ENCODE assay signal across 8 mouse cellular contexts in the genomic region with DNA sequence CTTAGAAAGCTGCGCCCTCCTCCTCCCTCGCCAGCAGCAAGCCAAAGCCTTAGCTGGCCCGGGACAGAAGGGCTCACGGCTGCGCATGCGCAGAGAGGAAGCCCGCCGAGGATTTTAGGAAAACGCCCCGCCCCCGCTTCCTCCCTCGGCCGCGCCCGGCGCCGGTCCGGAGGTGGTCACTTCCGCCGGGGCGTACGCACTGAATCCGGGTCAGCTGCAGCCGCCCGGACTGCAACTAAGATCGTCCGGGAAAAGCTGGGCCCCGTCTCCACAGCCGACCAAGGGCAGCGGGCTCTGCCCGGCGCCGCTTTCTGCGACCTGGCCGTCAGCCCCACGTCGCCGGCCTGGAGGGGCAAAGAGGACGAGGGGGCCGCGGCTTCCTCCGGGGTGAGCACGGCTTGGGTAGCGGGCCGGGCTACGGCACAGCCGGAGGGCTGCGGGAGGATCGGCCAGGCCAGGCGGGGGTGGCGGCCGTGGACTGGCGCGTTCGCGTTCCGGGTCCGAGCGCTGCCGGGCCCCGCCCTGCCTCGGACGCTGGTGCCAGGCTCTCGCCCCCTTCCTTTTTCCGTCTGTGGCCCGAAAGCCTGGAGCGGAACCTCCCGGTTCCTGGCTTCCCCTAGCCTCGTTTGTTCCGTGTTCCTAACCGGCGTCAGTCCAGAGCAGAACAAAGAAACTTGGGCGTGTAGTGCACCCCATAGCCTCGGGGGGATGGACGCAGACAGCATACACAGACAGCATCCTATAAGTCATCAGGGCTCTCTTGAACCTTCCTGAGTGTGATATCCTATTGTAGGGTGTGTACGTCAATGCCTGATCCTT. TPM values are rescaled to one million over a fixed set of nuclear protein-coding genes. Genes with fewer than 3 reads are reported as not detected.
DNase-seq lines count a peak whose midpoint lies in the region; ATAC-seq and TF ChIP-seq lines count a peak whose summit lies in the region.

Gene Bnip2 (plus strand): TSS at position 164 of the 819 bp plus-strand sequence.

- DNase-seq in brain, embryonic 14.5 days (ENCODE audit: low read depth) = peak; percentile 97
- DNase-seq in liver, adult 2 months (ENCODE audit: extremely low read depth, low read depth, low spot score) = peak; percentile 76
- peak; percentile 85 for DNase-seq in splenic B cell, adult 2 months (ENCODE audit: low read depth, low spot score)

- peaks cover 52% of the 10 kb centered on the region for H3K79me2 ChIP-seq in C2C12 (ENCODE audit: control insufficient read depth, insufficient read depth)
- peaks cover 16% of the 10 kb centered on the region; the same call in 1 of the 2 replicates for H3K79me2 ChIP-seq in liver, adult 2 months (ENCODE audit: control insufficient read depth, insufficient read depth, low read length)
- peaks cover 48% of the 10 kb centered on the region for H3K79me2 ChIP-seq in myocyte (ENCODE audit: control insufficient read depth, insufficient read depth)

- H3K4me3 ChIP-seq in C2C12 (ENCODE audit: insufficient read depth, poor library complexity, severe bottlenecking) (peak within 1 kb of the TSS; percentile 81), myocyte (peak within 1 kb of the TSS; percentile 84)
- H3K4me3 ChIP-seq in erythroblast, embryonic 14.5 days (replicated peaks) = peak within 1 kb of the TSS; percentile 100
- peak within 1 kb of the TSS; percentile 99 for H3K4me3 ChIP-seq in heart, embryonic 11.5 days (ENCODE audit: low read depth, low read length)
- peak within 1 kb of the TSS; percentile 100 for H3K4me3 ChIP-seq in kidney, embryonic 16.5 days (ENCODE audit: low read length)
- H3K4me3 ChIP-seq in liver, adult 2 months (ENCODE audit: insufficient read depth, low read depth, low read length) = peak within 1 kb of the TSS; percentile 95

- under 1% methylated on average over 50 of the region's 76 CpGs for WGBS in heart, embryonic 11.5 days (ENCODE audit: insufficient replicate concordance)
- under 1% methylated on average over 75 of the region's 76 CpGs for WGBS in kidney, embryonic 16.5 days
- whole genome bisulfite sequencing in liver, adult 2 months = under 1% methylated on average over 75 of the region's 76 CpGs

- no peaks in the 10 kb centered on the region for H3K9me3 ChIP-seq in erythroblast, embryonic 14.5 days (ENCODE audit: control insufficient read depth, low read length)
- H3K9me3 ChIP-seq in heart, embryonic 11.5 days (replicated peaks; ENCODE audit: control insufficient read depth, low read length) = no peaks in the 10 kb centered on the region
- H3K9me3 ChIP-seq in kidney, embryonic 16.5 days (ENCODE audit: low read length) = no peaks in the 10 kb centered on the region

- no peaks in the 10 kb centered on the region for H3K27me3 ChIP-seq in C2C12 (ENCODE audit: control insufficient read depth, insufficient read depth, insufficient read length)
- H3K27me3 ChIP-seq in erythroblast, embryonic 14.5 days (ENCODE audit: control insufficient read depth) = peaks cover 3% of the 10 kb centered on the region
- H3K27me3 ChIP-seq in heart, embryonic 11.5 days (ENCODE audit: control insufficient read depth, insufficient read depth, low read length) = no peaks in the 10 kb centered on the region
- H3K27me3 ChIP-seq in kidney, embryonic 16.5 days (ENCODE audit: insufficient read depth, low read length) = no peaks in the 10 kb centered on the region
- H3K27me3 ChIP-seq in liver, adult 2 months (ENCODE audit: control insufficient read depth, insufficient read depth, low read length) = no peaks in the 10 kb centered on the region
- H3K27me3 ChIP-seq in myocyte (ENCODE audit: control insufficient read depth, insufficient read depth, insufficient read length) = no peaks in the 10 kb centered on the region
- no peaks in the 10 kb centered on the region for H3K27me3 ChIP-seq in splenic B cell, adult 2 months (ENCODE audit: control insufficient read depth, insufficient read depth, low read length, poor library complexity, severe bottlenecking)

- peak within 1 kb of the TSS; percentile 70 for H3K4me2 ChIP-seq in heart, embryonic 11.5 days
- H3K4me2 ChIP-seq in kidney, embryonic 16.5 days (replicated peaks; ENCODE audit: low read depth, low read length) = peak within 1 kb of the TSS; percentile 76
- peak within 1 kb of the TSS; percentile 90 for H3K4me2 ChIP-seq in myocyte (ENCODE audit: low read depth)

- peak within 1 kb of the TSS; percentile 97 for H3K9ac ChIP-seq in heart, embryonic 11.5 days (ENCODE audit: low read depth, low read length)
- peak within 1 kb of the TSS; percentile 99 for H3K9ac ChIP-seq in kidney, embryonic 16.5 days (replicated peaks; ENCODE audit: low read length)
- peak within 1 kb of the TSS; percentile 99 for H3K9ac ChIP-seq in liver, adult 2 months (ENCODE audit: low read depth, low read length)

- peak within 1 kb of the TSS; percentile 90 for H3ac ChIP-seq in C2C12 (ENCODE audit: control insufficient read depth, insufficient read length, low read depth)
- peak within 1 kb of the TSS; percentile 91 for H3ac ChIP-seq in myocyte (ENCODE audit: control insufficient read depth, insufficient read length)

- H3K79me3 ChIP-seq in C2C12 (ENCODE audit: low read depth) = peaks cover 43% of the 10 kb centered on the region

- 0 out of 2 replicates have a peak, but pooled peaks have one; percentile 70 for TF ChIP-seq POLR2A in brain, embryonic 14.5 days (IDR thresholded peaks at IDR 0.05; ENCODE audit: borderline replicate concordance, extremely low read depth, insufficient read depth, insufficient read length, poor library complexity, severe bottlenecking)
- TF ChIP-seq POLR2A in liver, adult 2 months (IDR thresholded peaks at IDR 0.05; ENCODE audit: extremely low read depth, insufficient read depth, low read length) = peak; percentile 81
- peak; percentile 84 for TF ChIP-seq POLR2A in myocyte (IDR thresholded peaks at IDR 0.05; ENCODE audit: insufficient read length, low read depth)

- H3K27ac ChIP-seq in heart, embryonic 11.5 days (ENCODE audit: low read depth, low read length) = peak within 1 kb of the TSS; percentile 98
- peak within 1 kb of the TSS; percentile 98 for H3K27ac ChIP-seq in kidney, embryonic 16.5 days (ENCODE audit: low read length)
- peak within 1 kb of the TSS; percentile 96 for H3K27ac ChIP-seq in liver, adult 2 months (replicated peaks; ENCODE audit: insufficient read depth, low read depth, low read length)

- peaks cover 11% of the 10 kb centered on the region for H3K36me3 ChIP-seq in C2C12 (ENCODE audit: control insufficient read depth, insufficient read depth)
- H3K36me3 ChIP-seq in erythroblast, embryonic 14.5 days (ENCODE audit: control insufficient read depth) = peaks cover 28% of the 10 kb centered on the region
- no peaks in the 10 kb centered on the region for H3K36me3 ChIP-seq in heart, embryonic 11.5 days (ENCODE audit: control insufficient read depth, insufficient read depth, low read length)
- 0 out of 2 replicates have a peak, but pooled peaks cover 5% of the 10 kb centered on the region for H3K36me3 ChIP-seq in kidney, embryonic 16.5 days (ENCODE audit: insufficient read depth, low read length)
- H3K36me3 ChIP-seq in liver, adult 2 months (ENCODE audit: control insufficient read depth, insufficient read depth, low read length) = no peaks in the 10 kb centered on the region
- no peaks in the 10 kb centered on the region for H3K36me3 ChIP-seq in myocyte (ENCODE audit: control insufficient read depth, insufficient read depth)
- H3K36me3 ChIP-seq in splenic B cell, adult 2 months (ENCODE audit: control insufficient read depth, insufficient read depth, low read length, poor library complexity, severe bottlenecking) = no peaks in the 10 kb centered on the region

- H3K4me1 ChIP-seq in erythroblast, embryonic 14.5 days (ENCODE audit: control insufficient read depth) = peaks cover 44% of the 10 kb centered on the region
- peaks cover 19% of the 10 kb centered on the region for H3K4me1 ChIP-seq in heart, embryonic 11.5 days (ENCODE audit: control insufficient read depth, insufficient read depth, low read length)
- peaks cover 37% of the 10 kb centered on the region for H3K4me1 ChIP-seq in kidney, embryonic 16.5 days (ENCODE audit: insufficient read depth, low read length)
- peaks cover 28% of the 10 kb centered on the region for H3K4me1 ChIP-seq in liver, adult 2 months (ENCODE audit: control insufficient read depth, insufficient read depth, low read length)

- ATAC-seq in heart, embryonic 11.5 days (replicated peaks; ENCODE audit: insufficient number of reproducible peaks, low FRiP score, low TSS enrichment) = peak; percentile 91
- peak; percentile 95 for ATAC-seq in kidney, embryonic 16.5 days (ENCODE audit: low FRiP score, low TSS enrichment)

- no peak for TF ChIP-seq CTCF in C2C12 (IDR thresholded peaks at IDR 0.05; ENCODE audit: control insufficient read depth, insufficient read depth, insufficient read length)
- TF ChIP-seq CTCF in brain, embryonic 14.5 days (IDR thresholded peaks at IDR 0.05; ENCODE audit: borderline replicate concordance, extremely low read depth, insufficient read depth, insufficient read length) = no peak
- no peak for TF ChIP-seq CTCF in liver, adult 2 months (IDR thresholded peaks at IDR 0.05; ENCODE audit: low read depth, low read length)

TF ChIP-seq in C2C12, 6 proteins besides CTCF, POLR2A, EP300 and RAD21:
- no peak for TF ChIP-seq USF1 (IDR thresholded peaks at IDR 0.05; ENCODE audit: low read depth)
- TF ChIP-seq MYOD1 (IDR thresholded peaks at IDR 0.05; ENCODE audit: control insufficient read depth, insufficient read length, low read depth) = no peak
- TF ChIP-seq MYOG (IDR thresholded peaks at IDR 0.05; ENCODE audit: control insufficient read depth, extremely low read depth, insufficient read length) = no peak
- TF ChIP-seq CEBPB (IDR thresholded peaks at IDR 0.05; ENCODE audit: low read depth) = no peak
- TF ChIP-seq FOSL1 (IDR thresholded peaks at IDR 0.05; ENCODE audit: insufficient read depth, low read length, poor library complexity, severe bottlenecking) = no peak
- no peak for TF ChIP-seq MAX (IDR thresholded peaks at IDR 0.05)

TF ChIP-seq in myocyte, 11 proteins besides CTCF, POLR2A, EP300 and RAD21 (continues in another document):
- TF ChIP-seq USF1 (IDR thresholded peaks at IDR 0.05; ENCODE audit: low read depth) = no peak
- peak; percentile 94 for TF ChIP-seq POLR2AphosphoS2 (IDR thresholded peaks at IDR 0.05; ENCODE audit: insufficient read length, low read depth)
- no peak for TF ChIP-seq CEBPB (IDR thresholded peaks at IDR 0.05; ENCODE audit: insufficient read depth, poor library complexity, severe bottlenecking)
- no peak for TF ChIP-seq TCF12 (IDR thresholded peaks at IDR 0.05; ENCODE audit: insufficient read depth, poor library complexity, severe bottlenecking)
- no peak for TF ChIP-seq TCF3 (IDR thresholded peaks at IDR 0.05; ENCODE audit: insufficient read length, low read depth)

RNA-seq across cellular contexts. Expression of gene Bnip2, which starts in this region (rescaled TPM):
- polyA plus RNA-seq in C2C12 (2012; fragmentation: generic; extraction: Trizol) = 104 TPM
- 71.6 and 85.3 TPM in 2 replicates for polyA plus RNA-seq in brain, embryonic 14.5 days (2012; rRNA removed)
- polyA plus RNA-seq in erythroblast, embryonic 14.5 days (2012) = 1.8 and 2.1 TPM in 2 replicates
- polyA plus RNA-seq in heart, embryonic 11.5 days (2014; fragmentation: Nextera tagmentation; extraction: Ambion mirVana) = 124 and 133 TPM in 2 replicates
- polyA plus RNA-seq in kidney, embryonic 16.5 days (2015; fragmentation: Nextera tagmentation; extraction: Ambion mirVana) = 111 and 116 TPM in 2 replicates
- total RNA-seq in liver, adult 2 months (2014; rRNA removed) = 69.9 and 74.3 TPM in 2 replicates
- 12.8 and 13.6 TPM in 2 replicates for polyA plus RNA-seq in liver, adult 2 months (2012; rRNA removed)
- polyA plus RNA-seq in myocyte (2012; fragmentation: generic; extraction: Trizol) = 96.8 TPM

Comparison
In these comparisons a context has a peak if more than half of its experiments do, and no peak if none do; other contexts are left out.
1. Peak in every context shown above with its lines: DNase-seq, ATAC-seq, H3K4me3 ChIP-seq and H3K27ac ChIP-seq.